Mouse (Mus musculus) midbrain, embryonic 15.5 days (tissue): ENCODE results near the gene Ypel2. TPM values are rescaled to one million over a fixed set of nuclear protein-coding genes. Genes with fewer than 3 reads are reported as not detected.

ENCODE experiments used
- ATAC-seq: fragments of 200-750 bp; cut with Nextera tagmentation; replicated peaks from 2 replicates; pipeline ENCODE4 v1.8.0; 2017; ENCODE audit warnings: moderate TSS enrichment
- H3K27ac ChIP-seq: fragments of 300-500 bp; sonication (generic); 2 replicates; pipeline ENCODE4 v1.5.1; 2015; ENCODE audit warnings: mild to moderate bottlenecking, inconsistent platforms
- H3K27me3 ChIP-seq: fragments of 300-500 bp; sonication (generic); replicated peaks from 2 replicates; pipeline ENCODE4 v1.6.1; 2015; ENCODE audit warnings: inconsistent platforms
- H3K36me3 ChIP-seq: fragments of 300-500 bp; sonication (generic); replicated peaks from 2 replicates; pipeline ENCODE4 v1.6.1; 2015; ENCODE audit warnings: inconsistent platforms
- H3K4me1 ChIP-seq: fragments of 300-500 bp; sonication (generic); 2 replicates; pipeline ENCODE4 v1.6.1; 2015; ENCODE audit warnings: inconsistent platforms
- H3K4me2 ChIP-seq: fragments of 300-500 bp; sonication (generic); 2 replicates; pipeline ENCODE4 v1.6.1; 2015; ENCODE audit warnings: inconsistent platforms, mild to moderate bottlenecking, moderate library complexity
- H3K4me3 ChIP-seq: fragments of 300-500 bp; sonication (generic); 2 replicates; pipeline ENCODE4 v1.5.1; 2015; ENCODE audit warnings: mild to moderate bottlenecking, inconsistent platforms
- H3K9ac ChIP-seq: fragments of 300-500 bp; sonication (generic); 2 replicates; pipeline ENCODE4 v1.6.1; 2015; ENCODE audit warnings: mild to moderate bottlenecking, inconsistent platforms
- H3K9me3 ChIP-seq: fragments of 300-500 bp; sonication (generic); 2 replicates; pipeline ENCODE4 v1.6.1; 2016; ENCODE audit warnings: inconsistent platforms
- WGBS: fragments of 180-500 bp; shearing (Covaris S2); methylation state at CpG from one replicate; pipeline ENCODE4 v1.1.7; 2015; ENCODE audit warnings: mixed read lengths; 5-methylcytosine and 5-hydroxymethylcytosine counted together
- polyA plus RNA-seq: library from polyadenylated mRNA; unstranded; fragments of >200 nt; fragmentation: Nextera tagmentation; extraction: Ambion mirVana; gene quantifications from 2 replicates; pipeline ENCODE4 v1.2.1, GENCODE M21; 2015

Gene Ypel2
- polyA plus RNA-seq, 1 experiment from 2014 or later, result 6.6 TPM

GRCm38 (mm10) chr11:86920111-86921080 lies 73.1 kb downstream of the Ypel2 start:
- Histone ChIP-seq H3K9ac (no peak overlapping the region), H3K4me3 (no peak overlapping the region), H3K27ac (0 out of 2 replicates have a peak overlapping the region, but pooled peaks have one; percentile 26), H3K4me1 (peaks cover 9% of the 10 kb centered on the region; the same call in 1 of the 2 replicates), H3K9me3 (no peaks in the 10 kb centered on the region), H3K36me3 (no peaks in the 10 kb centered on the region), H3K4me2 (no peak overlapping the region), H3K27me3 (no peaks in the 10 kb centered on the region)
- 64% methylated on average over 20 of the region's 20 CpGs for WGBS
- no peak for ATAC-seq

GRCm38 (mm10) chr11:86919468-86919867 lies 74.0 kb downstream of the Ypel2 start:
- ATAC-seq, result no peak
- H3K9me3 ChIP-seq, result no peaks in the 10 kb centered on the region
- WGBS, result 91% methylated on average over 7 of the region's 7 CpGs
- H3K27me3 ChIP-seq, result no peaks in the 10 kb centered on the region
- no peak overlapping the region for H3K9ac ChIP-seq
- no peak overlapping the region for H3K4me3 ChIP-seq
- H3K27ac ChIP-seq, result no peak overlapping the region
- H3K36me3 ChIP-seq, result no peaks in the 10 kb centered on the region
- peaks cover 9% of the 10 kb centered on the region; the same call in 1 of the 2 replicates for H3K4me1 ChIP-seq
- no peak overlapping the region for H3K4me2 ChIP-seq

GRCm38 (mm10) chr11:86917536-86917935 lies 76.0 kb downstream of the Ypel2 start:
- no peak overlapping the region for H3K27ac ChIP-seq
- no peak overlapping the region for H3K9ac ChIP-seq
- ATAC-seq, result no peak
- 89% methylated on average over 2 of the region's 2 CpGs for WGBS
- H3K36me3 ChIP-seq, result no peaks in the 10 kb centered on the region
- H3K4me2 ChIP-seq, result no peak overlapping the region
- peaks cover 9% of the 10 kb centered on the region; the same call in 1 of the 2 replicates for H3K4me1 ChIP-seq
- H3K27me3 ChIP-seq, result no peaks in the 10 kb centered on the region
- H3K9me3 ChIP-seq, result no peaks in the 10 kb centered on the region
- no peak overlapping the region for H3K4me3 ChIP-seq

DNA sequence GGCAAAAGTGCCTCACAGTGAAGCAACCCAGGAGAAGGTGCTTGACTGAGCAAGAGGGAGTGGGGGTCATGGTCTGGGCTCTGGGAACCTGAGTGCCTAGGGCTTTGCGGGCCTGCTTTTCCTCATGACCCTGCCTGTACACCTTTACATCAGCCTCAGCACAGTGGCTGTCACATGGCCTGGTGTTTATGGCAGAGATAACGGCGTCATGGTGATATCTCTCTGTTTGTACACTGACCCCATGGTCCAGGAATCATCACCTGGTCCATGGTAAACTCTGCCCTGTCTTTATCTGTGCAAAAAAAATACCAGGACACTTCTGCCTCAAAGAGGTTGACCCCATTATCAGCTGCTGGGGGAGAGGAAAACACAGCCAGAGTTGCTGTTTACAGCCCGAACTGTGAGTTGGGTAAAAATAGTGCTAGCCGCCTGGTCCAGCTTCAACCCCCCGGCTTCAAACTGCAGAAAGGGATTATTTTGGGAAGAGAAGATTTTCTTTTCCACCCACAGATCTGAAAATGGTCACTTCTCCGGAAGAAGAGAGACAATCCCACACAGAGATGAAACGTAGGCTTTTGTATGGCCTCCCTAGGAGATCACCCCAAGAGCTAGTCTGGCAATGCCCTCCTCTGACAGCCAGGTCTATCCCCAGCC lies 76.8 kb downstream of the Ypel2 start:
- Histone ChIP-seq H3K9me3 (no peaks in the 10 kb centered on the region), H3K27me3 (no peaks in the 10 kb centered on the region), H3K4me1 (peaks cover 9% of the 10 kb centered on the region; the same call in 1 of the 2 replicates), H3K9ac (no peak overlapping the region), H3K27ac (no peak overlapping the region), H3K4me2 (no peak overlapping the region), H3K36me3 (no peaks in the 10 kb centered on the region), H3K4me3 (no peak overlapping the region)
- 80% methylated on average over 8 of the region's 8 CpGs for WGBS
- no peak for ATAC-seq

GRCm38 (mm10) chr11:86914329-86914728 lies 79.2 kb downstream of the Ypel2 start:
- Histone ChIP-seq H3K27me3 (no peaks in the 10 kb centered on the region), H3K4me1 (no peaks in the 10 kb centered on the region), H3K9me3 (no peaks in the 10 kb centered on the region), H3K36me3 (no peaks in the 10 kb centered on the region), H3K4me3 (no peak overlapping the region), H3K27ac (no peak overlapping the region), H3K4me2 (no peak overlapping the region), H3K9ac (no peak overlapping the region)
- no peak for ATAC-seq
- WGBS, result 84% methylated on average over 9 of the region's 9 CpGs

GRCm38 (mm10) chr11:86910244-86910643 lies 83.3 kb downstream of the Ypel2 start:
- no peak for ATAC-seq
- Histone ChIP-seq H3K4me2 (no peak overlapping the region), H3K4me1 (no peaks in the 10 kb centered on the region), H3K36me3 (no peaks in the 10 kb centered on the region), H3K27ac (no peak overlapping the region), H3K9me3 (no peaks in the 10 kb centered on the region), H3K27me3 (no peaks in the 10 kb centered on the region), H3K9ac (no peak overlapping the region), H3K4me3 (no peak overlapping the region)
- 85% methylated on average over 4 of the region's 4 CpGs for WGBS

DNA sequence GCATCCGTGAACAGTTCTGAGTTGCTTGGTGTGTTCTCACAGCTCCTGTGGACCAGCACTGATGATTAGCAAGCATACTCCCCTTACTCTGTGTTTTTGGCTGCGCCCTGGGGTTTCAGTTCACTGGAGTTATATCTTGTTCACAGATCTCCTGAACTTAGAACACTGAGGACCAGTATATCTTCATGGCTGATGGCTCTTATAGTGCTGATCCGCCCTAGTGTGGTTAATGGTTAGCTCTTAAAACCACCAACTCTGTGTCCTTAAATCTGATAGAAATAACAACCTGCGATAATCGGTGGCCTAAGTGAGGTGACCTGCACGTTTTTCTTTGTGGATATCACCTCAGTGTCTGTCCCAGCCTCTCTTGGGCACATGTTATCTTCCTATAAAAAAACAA lies 84.5 kb downstream of the Ypel2 start:
- Histone ChIP-seq H3K4me1 (no peaks in the 10 kb centered on the region), H3K4me2 (no peak overlapping the region), H3K9me3 (no peaks in the 10 kb centered on the region), H3K27me3 (no peaks in the 10 kb centered on the region), H3K4me3 (no peak overlapping the region), H3K9ac (no peak overlapping the region), H3K36me3 (no peaks in the 10 kb centered on the region), H3K27ac (no peak overlapping the region)
- 88% methylated on average over 6 of the region's 6 CpGs for WGBS
- ATAC-seq, result no peak

GRCm38 (mm10) chr11:86907889-86908590 lies 85.5 kb downstream of the Ypel2 start:
- H3K9me3 ChIP-seq, result no peaks in the 10 kb centered on the region
- H3K27me3 ChIP-seq, result no peaks in the 10 kb centered on the region
- H3K36me3 ChIP-seq, result no peaks in the 10 kb centered on the region
- WGBS, result 73% methylated on average over 5 of the region's 5 CpGs
- ATAC-seq, result no peak
- H3K4me2 ChIP-seq, result no peak overlapping the region
- no peak overlapping the region for H3K27ac ChIP-seq
- H3K9ac ChIP-seq, result no peak overlapping the region
- no peaks in the 10 kb centered on the region for H3K4me1 ChIP-seq
- H3K4me3 ChIP-seq, result no peak overlapping the region

DNA sequence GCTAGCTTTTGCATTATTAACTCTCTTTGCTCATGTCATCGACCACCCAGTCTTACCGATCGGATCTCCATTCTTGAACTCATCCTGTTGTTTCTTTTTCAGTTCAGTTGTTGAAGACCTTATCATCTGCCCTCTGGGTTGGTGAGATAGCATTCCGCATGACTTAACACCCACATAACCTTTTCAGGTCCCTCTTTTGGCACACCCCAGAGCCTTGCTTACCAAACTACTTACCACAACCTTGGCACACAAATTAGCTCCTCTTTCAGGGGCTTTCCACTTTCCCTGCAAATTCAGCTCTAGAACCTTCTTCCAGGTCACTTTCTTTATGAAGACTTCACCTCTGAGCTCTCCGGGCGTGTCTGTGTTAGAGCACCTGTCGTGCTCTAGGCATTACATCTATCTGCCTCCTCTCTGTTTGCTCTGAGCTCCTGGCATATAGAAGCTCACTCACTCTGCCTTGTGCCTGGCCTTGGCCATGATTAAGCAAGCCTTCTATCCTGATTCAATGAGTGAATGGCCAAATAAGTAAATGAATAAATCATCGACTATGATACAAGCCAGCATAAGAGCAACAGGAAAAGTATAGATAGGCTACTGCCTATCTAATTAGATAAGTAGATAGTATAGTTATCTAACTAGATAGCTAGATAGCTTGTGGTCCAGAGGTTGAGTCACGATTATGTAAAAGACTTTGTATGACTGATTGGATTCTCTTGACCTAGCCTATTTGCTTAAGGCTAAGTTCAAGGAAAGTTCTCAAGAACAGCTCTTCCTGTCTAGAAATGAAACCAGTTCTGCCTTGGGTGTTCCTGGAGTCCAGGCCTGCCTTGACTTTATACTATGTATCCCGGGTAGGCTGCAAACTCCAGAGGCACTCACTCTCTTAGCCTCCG lies 86.5 kb downstream of the Ypel2 start:
- Histone ChIP-seq H3K36me3 (no peaks in the 10 kb centered on the region), H3K27me3 (no peaks in the 10 kb centered on the region), H3K9me3 (no peaks in the 10 kb centered on the region), H3K4me1 (no peaks in the 10 kb centered on the region), H3K27ac (no peak overlapping the region), H3K9ac (no peak overlapping the region), H3K4me3 (no peak overlapping the region), H3K4me2 (no peak overlapping the region)
- no peak for ATAC-seq
- WGBS, result 94% methylated on average over 11 of the region's 11 CpGs

DNA sequence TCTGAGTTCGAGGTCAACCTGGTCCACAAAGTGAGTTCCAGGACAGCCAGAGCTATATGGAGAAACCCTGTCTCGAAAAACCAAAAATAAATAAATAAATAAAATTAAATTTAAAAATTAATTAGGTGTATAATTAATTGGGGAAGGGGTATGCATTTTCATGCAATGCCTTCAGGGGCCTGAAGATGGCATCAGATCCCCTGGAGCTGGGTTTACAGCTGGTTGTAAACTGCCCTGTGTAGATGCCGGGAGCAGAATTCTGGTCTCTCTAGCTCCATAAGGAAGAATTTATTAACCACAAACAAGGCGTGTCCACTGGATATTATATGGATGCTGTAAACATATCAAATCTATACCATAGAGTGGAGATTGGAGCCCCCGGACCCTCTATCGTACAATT lies 87.2 kb downstream of the Ypel2 start:
- Histone ChIP-seq H3K9ac (no peak overlapping the region), H3K4me3 (no peak overlapping the region), H3K4me1 (no peaks in the 10 kb centered on the region), H3K9me3 (no peaks in the 10 kb centered on the region), H3K36me3 (no peaks in the 10 kb centered on the region), H3K27me3 (no peaks in the 10 kb centered on the region), H3K27ac (no peak overlapping the region), H3K4me2 (no peak overlapping the region)
- WGBS, result 88% methylated on average over 6 of the region's 6 CpGs
- ATAC-seq, result no peak

GRCm38 (mm10) chr11:86905261-86905660 lies 88.2 kb downstream of the Ypel2 start:
- Histone ChIP-seq H3K36me3 (no peaks in the 10 kb centered on the region), H3K4me2 (no peak overlapping the region), H3K9me3 (no peaks in the 10 kb centered on the region), H3K27me3 (no peaks in the 10 kb centered on the region), H3K9ac (no peak overlapping the region), H3K27ac (no peak overlapping the region), H3K4me3 (no peak overlapping the region), H3K4me1 (no peaks in the 10 kb centered on the region)
- WGBS, result 86% methylated on average over 2 of the region's 2 CpGs
- ATAC-seq, result no peak
